Mouse (Mus musculus): ENCODE measurements at regions not wholly inside any gene's neighbourhood (a gene's known extent, or its start where the extent isn't known, plus 50 kb on each side); places are given as distances from the start of the nearest gene placed in this dataset.

DNA sequence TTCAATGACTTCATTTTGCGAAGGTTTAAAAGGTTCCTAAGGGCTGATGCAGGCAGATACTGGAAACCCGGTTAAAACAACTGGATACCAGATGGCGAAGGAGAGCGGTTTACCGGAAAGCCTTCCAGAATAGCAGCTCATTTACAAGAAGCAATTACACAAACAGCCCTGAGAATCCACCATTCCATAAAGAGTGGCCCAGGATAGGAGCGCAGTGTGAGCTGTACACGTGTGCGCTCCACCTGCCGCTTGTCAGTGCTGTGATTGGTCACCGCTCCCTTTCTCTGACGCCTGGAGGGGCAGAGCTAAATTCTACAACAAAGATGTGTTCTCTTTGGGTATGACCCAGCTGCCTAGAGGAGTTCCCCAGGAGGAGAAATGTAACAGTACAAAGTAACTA lies 249.5 kb upstream of the Runx1 start:
- DNase-seq (ENCODE audit: low spot score in 2 of 2) = no peak

DNA sequence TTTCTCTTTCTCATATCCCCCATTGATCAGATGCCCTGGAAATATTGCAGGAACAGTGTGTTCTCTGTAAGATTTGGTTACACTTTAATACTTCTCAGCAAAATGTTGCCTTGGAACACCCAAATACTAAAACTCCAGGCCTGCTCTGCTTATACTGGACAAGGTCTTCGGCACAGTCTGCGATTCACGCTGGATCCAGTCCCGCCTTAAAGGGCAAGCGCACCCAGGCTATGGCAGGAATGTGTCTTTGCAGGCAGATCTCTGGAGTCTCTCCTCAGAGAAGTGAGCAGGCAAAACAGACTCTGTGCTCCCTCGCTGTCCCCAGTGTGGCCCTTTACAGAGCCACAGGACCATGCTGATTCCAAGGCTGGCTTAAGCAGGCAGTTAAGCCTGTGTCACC lies 246.2 kb upstream of the Runx1 start:
- peak; percentile 58 to 66 for DNase-seq (ENCODE audit: low spot score in 2 of 2)

DNA sequence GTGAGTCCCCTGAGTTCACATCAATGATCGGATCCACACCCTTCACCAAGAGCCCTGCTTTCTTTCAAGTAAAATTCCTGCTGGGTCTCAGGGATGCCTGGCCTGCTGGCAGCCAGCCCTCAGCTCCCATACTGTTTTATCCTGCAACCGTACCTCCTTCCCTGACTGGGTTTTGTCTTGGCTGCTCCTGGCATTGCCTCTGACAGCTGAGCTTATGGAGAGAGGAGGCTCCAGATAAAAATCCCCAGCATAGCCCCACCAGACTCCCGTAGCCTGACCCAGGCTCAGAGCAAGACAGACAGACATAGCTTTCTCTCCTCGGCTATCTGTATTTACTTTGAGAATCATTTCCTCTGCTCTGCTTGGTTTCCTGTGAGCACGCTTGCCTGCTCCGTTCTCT lies 245.8 kb upstream of the Runx1 start:
- DNase-seq (ENCODE audit: low spot score in 2 of 2) = no peak

DNA sequence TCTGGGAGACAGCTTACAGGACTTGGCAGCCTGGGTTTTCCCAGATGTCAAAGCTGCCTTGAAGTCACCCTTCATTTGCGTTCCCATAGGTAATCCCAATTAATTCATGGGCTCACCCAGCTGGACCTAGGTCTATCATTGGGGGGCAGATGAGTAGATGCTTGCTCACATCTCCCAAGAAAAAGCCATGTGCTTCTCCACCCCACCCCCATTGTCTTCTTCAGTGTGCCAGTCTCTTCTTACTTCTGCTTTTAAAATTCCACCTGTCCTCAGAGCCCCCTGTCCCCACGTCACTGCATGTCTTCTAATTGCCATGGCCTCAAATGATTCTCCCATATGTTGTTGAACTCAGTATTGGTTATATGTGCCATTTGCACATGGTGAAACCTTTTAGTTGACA lies 240.9 kb upstream of the Runx1 start:
- DNase-seq (ENCODE audit: low spot score in 2 of 2) = no peak

DNA sequence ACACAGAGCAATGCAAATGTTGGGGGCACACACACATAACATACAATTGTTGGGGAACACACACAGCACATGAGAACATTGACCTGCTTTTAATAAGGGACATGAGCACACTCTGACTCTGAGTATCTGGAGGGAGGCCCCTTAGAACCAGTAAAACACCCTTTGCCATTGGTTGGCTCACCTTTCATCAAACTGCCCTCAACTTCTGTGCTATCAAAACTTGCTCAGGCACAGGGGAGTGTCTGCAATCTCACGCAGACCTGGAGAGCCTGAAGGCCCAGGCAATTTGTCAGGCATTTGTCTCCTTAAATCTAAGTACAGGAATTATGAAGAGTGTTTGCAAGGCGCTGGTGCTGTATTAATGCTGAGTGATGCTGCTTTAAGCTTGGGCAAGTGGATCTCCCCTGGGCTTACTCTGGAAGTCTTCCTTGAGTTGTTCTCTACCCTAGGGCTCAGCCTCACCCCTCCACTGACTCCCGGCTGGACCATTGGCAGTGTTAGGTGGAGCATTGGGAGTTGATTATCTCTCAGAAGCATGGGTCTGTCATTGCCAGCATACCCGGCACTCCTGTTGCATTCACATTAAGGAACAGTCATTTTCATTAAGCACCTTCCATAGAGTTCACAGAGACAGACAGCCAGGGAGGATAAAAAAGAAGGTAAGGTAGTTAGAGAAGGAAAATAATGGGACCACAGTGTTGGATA lies 235.7 kb upstream of the Runx1 start:
- DNase-seq (ENCODE audit: low spot score in 2 of 2) = no peak

DNA sequence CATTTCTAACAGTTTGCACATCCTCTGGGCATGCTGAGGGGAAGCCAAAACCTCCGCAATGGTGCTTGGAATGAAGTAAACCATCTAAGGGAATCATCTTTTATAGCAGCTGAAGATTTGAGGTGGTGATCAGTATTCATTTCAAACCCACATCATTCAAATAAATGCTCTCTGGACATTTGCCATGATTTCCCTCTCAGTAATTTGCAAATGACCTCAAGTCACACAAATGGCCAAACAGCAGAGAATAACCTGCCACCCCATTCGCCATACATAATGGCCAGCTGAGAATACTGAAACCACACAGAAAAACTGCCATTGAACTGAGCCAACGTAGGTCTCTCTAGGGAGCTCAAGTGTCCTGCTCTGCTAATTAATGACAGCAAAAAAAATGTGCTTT lies 230.3 kb upstream of the Runx1 start:
- DNase-seq (ENCODE audit: low spot score in 2 of 2) = no peak

DNA sequence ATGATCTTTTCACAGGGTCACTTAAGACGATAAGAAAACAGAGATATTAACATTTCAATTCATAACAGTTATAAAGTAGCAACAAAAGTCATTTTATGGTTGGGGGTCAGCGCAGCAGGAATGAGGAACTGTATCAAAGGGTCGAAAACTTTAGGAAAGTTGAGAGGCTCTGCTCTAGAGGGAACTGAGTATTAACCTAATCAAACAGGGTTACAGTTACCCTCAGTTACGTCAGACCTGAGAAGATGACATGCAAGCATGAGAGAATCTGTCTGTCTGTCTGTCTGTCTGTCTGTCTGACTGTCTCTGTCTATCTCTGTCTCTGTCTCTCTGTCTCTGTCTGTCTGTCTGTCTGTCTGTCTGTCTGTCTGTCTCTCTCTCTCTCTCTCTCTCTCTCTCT lies 229.6 kb upstream of the Runx1 start:
- no peak for DNase-seq (ENCODE audit: low spot score in 2 of 2)

DNA sequence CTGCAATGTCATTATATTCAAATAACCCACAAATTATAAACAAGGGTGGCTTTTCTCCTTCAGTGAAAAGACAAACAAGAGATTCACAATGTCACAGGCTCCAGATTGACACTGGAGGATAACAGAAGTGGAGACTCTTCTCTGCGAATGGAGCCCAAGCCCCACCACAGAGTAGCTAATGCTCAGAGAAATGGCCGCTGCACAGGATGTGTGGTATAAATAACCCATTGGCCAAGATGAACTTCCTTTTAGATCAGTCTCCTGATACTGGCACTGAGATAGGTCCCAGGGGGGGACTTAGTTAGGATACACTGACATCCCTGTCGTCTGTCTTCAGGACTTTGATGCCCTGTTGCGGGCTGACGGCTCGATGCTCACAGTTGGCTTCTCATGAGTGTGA lies 225.3 kb upstream of the Runx1 start:
- no peak for DNase-seq (ENCODE audit: low spot score in 2 of 2)

DNA sequence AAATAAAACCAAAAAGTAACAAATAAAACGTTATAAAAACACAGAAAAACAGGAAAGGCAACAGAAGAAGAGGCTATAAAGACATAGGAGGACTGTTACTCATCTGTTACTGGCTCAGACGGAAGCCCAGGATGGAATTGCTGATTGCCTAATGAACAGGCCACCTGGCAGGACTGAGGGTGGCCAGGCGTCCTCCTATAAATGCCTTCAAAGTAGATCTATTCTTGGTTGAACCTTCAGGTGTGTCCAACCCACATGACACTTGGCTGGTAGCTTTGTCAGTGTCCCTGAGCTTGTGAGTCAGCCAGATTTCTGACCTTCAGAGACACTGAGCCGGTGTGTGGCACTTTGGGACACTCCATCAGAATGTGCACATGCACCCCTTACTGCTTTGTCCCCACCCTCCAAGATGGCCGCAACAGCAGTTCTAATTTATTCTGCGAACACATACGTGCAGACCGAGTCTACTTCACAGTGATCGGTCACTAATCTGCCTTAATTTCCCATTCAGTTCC lies 222.5 kb upstream of the Runx1 start:
- no peak for DNase-seq (ENCODE audit: low spot score in 2 of 2)

DNA sequence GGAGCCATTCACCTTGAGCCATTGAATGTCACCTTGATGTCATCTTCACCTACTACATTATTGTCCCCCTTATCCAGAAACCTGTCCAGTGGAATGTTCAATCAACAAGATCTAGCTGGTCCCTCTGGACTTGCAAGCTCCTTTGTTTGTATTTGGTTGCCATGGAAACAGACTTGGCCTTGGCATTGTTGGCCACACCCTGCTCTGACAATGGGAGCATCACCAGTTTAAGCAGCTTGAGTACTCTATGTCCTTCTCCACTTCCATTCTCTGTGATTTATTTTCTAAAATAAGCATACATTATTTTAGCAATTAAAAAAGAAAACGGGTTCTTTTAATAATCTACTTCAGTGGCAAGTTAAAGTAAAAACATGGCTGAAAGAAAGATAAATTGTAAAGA lies 221.6 kb upstream of the Runx1 start:
- DNase-seq (ENCODE audit: low spot score in 2 of 2) = no peak

DNA sequence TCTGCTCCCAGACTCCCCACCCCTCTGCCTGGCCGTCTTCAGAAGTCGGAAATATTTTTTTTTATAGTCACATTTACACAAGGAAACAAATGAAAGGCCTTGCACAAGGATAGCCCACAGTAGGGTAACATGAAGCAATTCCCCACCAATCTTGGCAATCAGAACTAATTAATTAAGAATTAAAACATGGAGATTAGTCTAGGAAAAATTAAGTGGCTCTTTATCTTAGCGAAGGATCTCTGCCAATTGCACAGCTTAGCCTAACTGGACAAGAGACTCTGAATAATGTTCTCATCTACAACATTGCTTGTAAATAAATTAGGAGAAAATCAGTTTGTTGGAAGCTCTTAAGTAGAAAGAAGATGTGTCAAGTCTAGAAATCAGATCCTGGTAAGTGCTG lies 220.3 kb upstream of the Runx1 start:
- no peak for DNase-seq (ENCODE audit: low spot score in 2 of 2)

DNA sequence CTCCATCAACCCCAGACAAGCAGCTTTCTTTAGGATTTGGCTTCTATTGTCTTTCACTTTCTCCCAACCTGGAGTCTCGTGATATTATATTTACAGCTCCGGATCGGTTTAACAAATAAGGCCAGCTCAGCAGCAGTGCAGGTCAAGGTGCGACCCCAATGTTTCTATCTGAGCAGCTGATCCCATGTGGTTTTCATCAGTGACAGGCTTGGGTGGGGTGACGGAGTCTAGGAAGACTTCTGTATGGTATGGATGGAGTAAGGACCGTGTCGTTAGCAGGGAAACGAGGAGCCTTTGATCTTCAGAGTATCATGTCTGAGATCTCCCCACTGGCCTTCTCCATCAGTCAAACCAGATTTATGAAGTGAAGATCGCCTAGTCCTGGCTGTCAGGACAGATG lies 217.4 kb upstream of the Runx1 start:
- DNase-seq (ENCODE audit: low spot score in 2 of 2) = no peak

DNA sequence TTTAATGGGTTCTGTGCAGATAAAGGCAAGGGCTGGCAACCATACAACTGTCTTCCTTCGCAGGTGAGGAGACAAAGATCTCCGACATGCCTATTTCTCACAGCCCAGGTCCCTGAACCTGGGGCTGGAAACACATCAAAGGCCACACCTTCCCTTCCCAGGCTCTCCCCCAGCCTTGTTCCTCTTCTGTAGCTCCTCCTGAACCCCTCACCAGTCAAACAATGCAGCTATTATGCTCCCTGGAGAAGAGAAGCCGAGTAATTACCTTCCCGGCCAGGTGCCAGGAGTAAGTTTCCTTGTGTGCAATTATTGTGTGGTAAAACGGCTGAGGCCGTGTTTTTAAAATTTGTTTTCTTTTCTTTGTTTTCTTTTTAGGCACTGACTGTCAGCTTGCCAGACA lies 217.0 kb upstream of the Runx1 start:
- DNase-seq (ENCODE audit: low spot score in 2 of 2) = no peak

DNA sequence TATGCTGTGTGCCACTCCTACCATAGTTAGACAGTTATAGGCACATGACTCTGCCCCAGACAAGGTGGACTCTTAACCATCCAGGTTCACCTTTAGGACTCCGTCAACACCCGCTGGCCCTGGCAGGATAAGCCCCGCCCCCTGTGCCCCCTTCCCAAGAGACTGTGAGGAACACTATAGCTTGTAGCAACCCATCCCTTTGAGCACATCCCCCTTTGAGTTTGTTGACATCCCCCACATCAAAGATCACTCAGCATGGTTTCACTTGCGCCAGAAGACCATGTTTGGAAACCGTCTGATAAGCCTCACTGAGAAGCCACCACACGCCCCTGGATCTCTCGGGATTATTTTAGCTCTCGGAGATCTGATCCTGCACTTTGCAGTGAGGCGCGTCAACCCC lies 216.5 kb upstream of the Runx1 start:
- DNase-seq (ENCODE audit: low spot score in 2 of 2) = no peak

DNA sequence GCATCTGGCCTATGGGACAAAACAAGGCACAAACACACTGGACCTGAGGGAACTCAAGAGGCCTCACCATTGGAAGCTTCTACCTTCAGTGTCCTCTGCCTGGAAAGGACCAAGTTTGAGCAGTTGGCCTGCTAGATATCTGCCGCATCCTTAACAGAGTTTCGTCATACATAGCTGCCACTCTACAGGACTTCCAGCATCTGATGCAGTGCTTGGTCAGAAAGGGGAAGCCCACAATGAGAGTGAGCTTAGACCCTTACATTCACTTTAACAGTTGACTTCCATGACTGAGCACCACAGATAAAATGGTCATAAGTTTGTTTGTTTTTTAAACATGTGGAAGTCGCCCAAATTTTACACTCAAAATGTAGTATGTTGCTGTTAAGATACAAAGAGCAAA lies 215.9 kb upstream of the Runx1 start:
- DNase-seq (ENCODE audit: low spot score in 2 of 2) = no peak

DNA sequence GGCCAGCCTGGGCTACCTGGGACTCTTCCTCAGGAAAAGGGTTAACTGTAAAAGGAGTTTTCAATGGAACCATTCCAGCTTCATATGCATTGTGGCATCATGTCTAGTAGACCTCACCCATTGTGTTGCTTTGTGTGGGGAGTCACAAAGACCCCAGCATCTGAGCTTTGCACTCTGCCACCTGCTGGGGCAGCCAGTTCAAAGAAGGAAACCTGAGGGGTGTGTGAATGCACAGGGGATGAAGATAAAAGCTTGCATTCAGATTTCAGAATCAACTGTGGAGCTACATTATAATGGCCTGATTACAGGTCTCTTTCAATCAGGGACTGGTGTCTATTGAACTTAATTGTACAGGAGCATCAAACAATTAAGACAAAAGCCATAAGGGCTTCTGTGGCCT lies 215.4 kb upstream of the Runx1 start:
- no peak for DNase-seq (ENCODE audit: low spot score in 2 of 2)

DNA sequence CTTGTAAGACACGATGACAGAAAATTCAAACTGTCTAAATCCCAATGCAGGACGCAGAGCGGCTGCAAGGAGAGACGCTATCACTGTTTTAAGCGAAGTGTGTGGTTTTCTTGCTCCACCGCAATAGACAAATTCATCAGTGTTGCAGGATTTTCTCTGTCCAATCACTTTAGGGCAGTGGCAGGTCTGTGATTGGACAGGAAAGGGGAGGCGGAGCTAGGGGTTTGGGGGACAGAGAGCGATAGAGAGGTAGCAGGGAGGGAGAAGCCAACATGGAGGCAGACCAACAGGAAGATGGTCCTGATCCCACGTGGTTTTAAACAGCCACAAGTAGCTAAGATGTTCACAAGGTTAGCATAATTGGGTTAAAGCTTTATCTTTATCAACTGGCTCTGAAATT lies 209.7 kb upstream of the Runx1 start:
- no peak for DNase-seq (ENCODE audit: low spot score in 2 of 2)

DNA sequence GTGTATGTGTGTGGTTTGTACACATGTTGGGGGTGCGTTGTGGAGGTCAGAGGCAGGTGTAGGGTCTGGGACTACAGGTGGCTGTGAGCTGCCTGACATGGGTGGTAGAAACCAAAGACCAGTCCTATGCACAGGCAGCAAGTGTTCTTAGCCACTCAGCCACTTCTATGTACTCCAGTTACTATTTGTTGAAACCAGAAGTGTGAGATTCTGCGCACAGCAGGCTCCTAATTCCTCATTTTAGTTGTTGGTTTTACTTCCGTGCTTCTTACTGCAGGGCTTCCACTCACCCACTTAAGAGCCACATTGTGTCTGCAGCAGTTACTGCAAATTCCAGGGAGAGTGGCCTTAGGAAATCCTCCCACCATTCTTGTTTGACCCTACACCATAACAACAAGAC lies 208.0 kb upstream of the Runx1 start:
- peak; percentile 7 to 18 for DNase-seq (ENCODE audit: low spot score in 2 of 2)

DNA sequence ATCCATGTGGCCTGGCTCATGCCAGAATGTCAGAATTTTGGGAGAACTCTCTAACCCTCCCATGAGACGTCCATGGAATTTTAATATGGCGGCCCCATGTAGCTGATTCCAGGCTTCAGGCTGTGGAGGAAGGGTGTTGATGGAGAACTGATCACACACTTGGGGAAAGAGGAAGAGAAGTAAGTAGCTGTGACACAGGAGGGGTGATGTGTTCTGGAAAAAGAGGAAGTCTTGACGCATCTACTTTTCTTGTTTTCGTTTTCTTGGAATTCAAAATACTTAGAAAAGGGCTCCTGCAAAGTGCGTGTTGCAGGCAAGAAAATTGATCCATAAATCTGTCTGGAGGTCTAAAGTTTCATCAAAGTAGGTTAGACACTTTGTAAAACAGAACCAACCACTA lies 205.7 kb upstream of the Runx1 start:
- DNase-seq (ENCODE audit: low spot score in 2 of 2) = peak; percentile 5 to 37

DNA sequence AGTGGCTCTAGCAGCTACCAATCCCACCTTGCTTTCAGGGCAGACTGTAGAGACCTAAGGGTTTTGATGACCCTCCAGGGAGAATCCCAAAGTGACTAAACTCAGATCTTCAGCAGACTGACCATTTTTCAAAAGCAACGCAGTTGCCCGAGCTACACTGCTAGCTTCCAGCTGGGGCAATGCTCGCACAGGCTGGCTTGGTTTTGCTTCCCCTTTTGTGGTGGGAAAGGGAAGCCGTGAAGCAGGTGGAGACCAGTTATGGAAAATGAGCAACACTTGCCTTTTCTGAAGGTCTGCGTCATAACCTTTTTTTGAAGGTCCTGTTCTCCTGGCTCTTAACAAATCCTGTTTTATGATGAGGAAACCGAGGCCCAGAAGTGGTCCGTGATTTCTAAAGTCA lies 202.7 kb upstream of the Runx1 start:
- peak; percentile 30 to 57 for DNase-seq (ENCODE audit: low spot score in 2 of 2)

DNA sequence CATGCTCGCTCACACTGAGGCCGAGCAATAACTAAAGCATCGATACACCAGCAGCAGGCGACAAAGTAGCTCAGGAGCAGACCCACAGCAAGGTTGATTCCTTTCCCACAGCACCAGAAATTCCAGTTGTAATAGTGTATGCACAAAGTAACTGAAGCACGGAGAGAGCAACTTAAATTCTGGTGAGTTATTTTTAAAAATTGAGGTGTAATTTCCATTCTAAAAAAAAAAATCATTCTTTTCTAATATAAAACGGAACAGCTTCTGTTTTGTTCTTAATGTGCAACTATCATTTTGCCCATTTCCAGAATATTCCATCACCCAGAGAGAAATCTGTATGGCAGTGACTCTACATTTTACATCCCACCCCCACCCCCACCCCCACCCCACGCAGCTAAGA lies 202.1 kb upstream of the Runx1 start:
- DNase-seq (ENCODE audit: low spot score in 2 of 2) = no peak

DNA sequence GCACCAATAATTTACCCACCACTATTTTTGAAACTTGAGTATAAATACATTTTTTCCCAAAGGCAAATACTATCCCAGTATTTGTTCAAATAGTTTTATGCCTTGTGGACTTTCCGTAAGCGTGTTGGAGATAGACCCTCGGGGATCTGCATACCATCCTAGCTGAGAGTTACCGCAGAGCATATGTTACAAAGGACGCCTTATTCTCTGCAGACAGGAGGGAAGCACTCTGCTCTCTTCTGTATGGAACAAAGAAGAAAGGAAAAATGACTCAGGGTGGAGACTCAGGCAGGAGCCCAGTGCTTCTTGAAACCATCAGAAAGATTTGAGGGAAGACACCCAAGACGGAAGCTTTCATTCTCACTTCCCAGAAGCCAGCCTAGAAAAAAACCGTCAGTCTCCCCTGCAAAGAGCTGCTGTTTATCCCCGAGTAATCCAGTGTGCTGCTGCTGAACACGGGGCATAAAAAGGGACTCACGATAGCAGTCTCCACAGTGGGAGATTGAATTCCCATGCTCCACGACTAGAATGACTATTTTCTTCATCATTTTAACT lies 200.2 kb upstream of the Runx1 start:
- DNase-seq (ENCODE audit: low spot score in 2 of 2) = peak in 1 of 2 experiments; percentile 8

DNA sequence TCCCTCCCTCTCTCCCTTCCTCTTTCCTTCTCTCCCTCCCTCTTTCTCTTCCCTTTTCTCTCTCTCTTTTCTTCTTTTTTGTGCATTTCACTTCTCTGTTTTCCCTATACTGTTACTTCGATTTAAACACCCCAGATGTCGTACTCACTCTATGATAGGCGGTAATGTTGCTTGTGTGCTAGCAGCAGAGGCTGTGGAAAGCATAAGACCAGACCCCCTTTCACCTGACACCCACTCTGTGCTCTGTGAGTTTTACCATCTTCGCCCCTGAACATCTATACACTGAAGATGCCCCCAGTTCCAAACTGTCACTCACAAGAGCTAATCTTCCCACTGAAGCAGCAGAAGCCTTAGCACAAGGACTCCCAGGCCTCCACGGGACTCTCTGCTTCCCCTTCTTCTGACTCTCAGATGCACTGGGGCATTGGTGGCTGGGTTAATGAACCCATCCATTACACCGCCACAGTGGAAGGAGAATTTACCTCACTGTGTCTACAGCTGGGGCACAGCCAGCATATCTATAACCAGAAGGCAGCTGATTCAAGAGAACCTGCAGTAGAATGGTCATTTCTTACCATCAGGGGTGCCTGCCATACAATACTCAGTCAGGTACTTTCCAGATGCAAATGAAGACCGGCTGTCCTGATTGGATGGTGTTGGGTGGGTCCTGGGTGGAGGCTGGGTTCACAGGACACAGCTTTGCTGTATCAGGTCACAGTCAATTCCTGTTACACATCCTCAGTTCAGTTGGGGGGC lies 194.0 kb upstream of the Runx1 start:
- DNase-seq (ENCODE audit: low spot score in 2 of 2) = no peak
